Mouse (Mus musculus): ENCODE measurements around the gene Gm10065. TPM values are rescaled to one million over a fixed set of nuclear protein-coding genes. Genes with fewer than 3 reads are reported as not detected.
"Not testable (repeated sequence)": the region's sequence is repeated elsewhere in the genome, so short reads cannot be mapped to it uniquely, and the experiment has no call there.

Gm10065 gene
- polyA plus RNA-seq, 1 experiment from 2014 or later = not detected

GRCm38 (mm10) chr13:21462516-21462915 is 16.7 kb downstream of the Gm10065 start:
- ATAC-seq (ENCODE audit: low FRiP score); H3K4me3 ChIP-seq; H3K27me3 ChIP-seq; H3K27ac ChIP-seq; H3K4me2 ChIP-seq; H3K4me1 ChIP-seq (replicated peaks); H3K9ac ChIP-seq; H3K36me3 ChIP-seq; H3K9me3 ChIP-seq: not testable (repeated sequence)
- 47% methylated on average over 9 of the region's 9 CpGs for WGBS

GRCm38 (mm10) chr13:21456347-21456746 is 22.9 kb downstream of the Gm10065 start:
- Histone ChIP-seq H3K9me3 (no peaks in the 10 kb centered on the region), H3K27me3 (peaks cover 24% of the 10 kb centered on the region), H3K4me3 (no peak overlapping the region), H3K36me3 (0 out of 2 replicates have a peak, but pooled peaks cover 2% of the 10 kb centered on the region), H3K9ac (no peak overlapping the region), H3K4me2 (no peak overlapping the region), H3K4me1 (replicated peaks) (peaks cover 17% of the 10 kb centered on the region), H3K27ac (no peak overlapping the region)
- 13% methylated on average over 4 of the region's 4 CpGs for WGBS
- ATAC-seq (ENCODE audit: low FRiP score) = no peak

GRCm38 (mm10) chr13:21454133-21454532 is 25.1 kb downstream of the Gm10065 start:
- H3K4me3 ChIP-seq = no peak overlapping the region
- peaks cover 21% of the 10 kb centered on the region for H3K4me1 ChIP-seq (replicated peaks)
- H3K27ac ChIP-seq = no peak overlapping the region
- no peak overlapping the region for H3K4me2 ChIP-seq
- 91% methylated on average over 3 of the region's 3 CpGs for WGBS
- no peaks in the 10 kb centered on the region for H3K9me3 ChIP-seq
- peaks cover 8% of the 10 kb centered on the region; the same call in 1 of the 2 replicates for H3K36me3 ChIP-seq
- H3K27me3 ChIP-seq = peaks cover 21% of the 10 kb centered on the region
- ATAC-seq (ENCODE audit: low FRiP score) = no peak
- no peak overlapping the region for H3K9ac ChIP-seq

- Histone ChIP-seq H3K4me3 (peak within 1 kb of the TSS; percentile 75), H3K27me3 (peaks cover 21% of the 10 kb centered on the region), H3K4me1 (replicated peaks) (peaks cover 21% of the 10 kb centered on the region), H3K4me2 (peak within 1 kb of the TSS; percentile 70), H3K9ac (peak within 1 kb of the TSS; percentile 77), H3K9me3 (no peaks in the 10 kb centered on the region), H3K36me3 (peaks cover 15% of the 10 kb centered on the region), H3K27ac (peak within 1 kb of the TSS; percentile 80)
- under 1% methylated on average over 23 of the region's 23 CpGs for WGBS
- ATAC-seq (ENCODE audit: low FRiP score) = peak; percentile 96
These were observed 25.8 kb downstream of the Gm10065 start, which contains the start of gene Zscan26 for GRCm38 (mm10) chr13:21453449-21453848. Zscan26 (minus strand) TSS chr13:21453730.

GRCm38 (mm10) chr13:21453042-21453441 is 26.2 kb downstream of the Gm10065 start:
- no peak for ATAC-seq (ENCODE audit: low FRiP score)
- WGBS = 3% methylated on average over 13 of the region's 13 CpGs

GRCm38 (mm10) chr13:21447856-21448614 is 31.2 kb downstream of the Gm10065 start:
- Histone ChIP-seq H3K27me3 (no peaks in the 10 kb centered on the region), H3K9me3 (no peaks in the 10 kb centered on the region), H3K36me3 (peaks cover 65% of the 10 kb centered on the region), H3K4me2 (no peak overlapping the region), H3K9ac (no peak overlapping the region), H3K27ac (no peak overlapping the region), H3K4me1 (replicated peaks) (peaks cover 21% of the 10 kb centered on the region), H3K4me3 (no peak overlapping the region)
- 88% methylated on average over 16 of the region's 16 CpGs for WGBS
- no peak for ATAC-seq (ENCODE audit: low FRiP score)

More at GRCm38 (mm10) chr13:21453042-21453441, 26.2 kb downstream of the Gm10065 start:
- Histone ChIP-seq H3K4me2 (peak overlapping the region; percentile 70), H3K27ac (peak overlapping the region; percentile 80), H3K36me3 (peaks cover 19% of the 10 kb centered on the region), H3K27me3 (peaks cover 21% of the 10 kb centered on the region), H3K9me3 (no peaks in the 10 kb centered on the region), H3K4me1 (replicated peaks) (peaks cover 21% of the 10 kb centered on the region), H3K9ac (peak overlapping the region; percentile 77), H3K4me3 (peak overlapping the region; percentile 75)

GRCm38 (mm10) chr13:21446796-21447195 is 32.4 kb downstream of the Gm10065 start:
- WGBS = 93% methylated on average over 9 of the region's 9 CpGs

GRCm38 (mm10) chr13:21441207-21441572 is 38.1 kb downstream of the Gm10065 start:
- H3K4me2 ChIP-seq = peak overlapping the region; percentile 81
- H3K4me3 ChIP-seq = peak overlapping the region; percentile 59
- H3K27ac ChIP-seq = peak overlapping the region; percentile 89
- peaks cover 14% of the 10 kb centered on the region for H3K4me1 ChIP-seq (replicated peaks)
- WGBS = 18% methylated on average over 10 of the region's 10 CpGs
- no peaks in the 10 kb centered on the region for H3K27me3 ChIP-seq
- peak; percentile 57 for ATAC-seq (ENCODE audit: low FRiP score)
- H3K9ac ChIP-seq = peak overlapping the region; percentile 81
- no peaks in the 10 kb centered on the region for H3K9me3 ChIP-seq
- peaks cover 34% of the 10 kb centered on the region for H3K36me3 ChIP-seq

More at GRCm38 (mm10) chr13:21446796-21447195, 32.4 kb downstream of the Gm10065 start:
- Histone ChIP-seq H3K36me3 (peaks cover 70% of the 10 kb centered on the region), H3K9ac (no peak overlapping the region), H3K27me3 (no peaks in the 10 kb centered on the region), H3K9me3 (no peaks in the 10 kb centered on the region), H3K4me1 (replicated peaks) (peaks cover 9% of the 10 kb centered on the region), H3K4me3 (no peak overlapping the region), H3K27ac (no peak overlapping the region), H3K4me2 (no peak overlapping the region)
- no peak for ATAC-seq (ENCODE audit: low FRiP score)

GRCm38 (mm10) chr13:21440503-21441206 is 38.6 kb downstream of the Gm10065 start, which contains the start of gene Pgbd1:
Pgbd1 (minus strand) TSS chr13:21441058.
- no peaks in the 10 kb centered on the region for H3K9me3 ChIP-seq
- peak within 1 kb of the TSS; percentile 81 for H3K9ac ChIP-seq
- peaks cover 29% of the 10 kb centered on the region for H3K36me3 ChIP-seq
- H3K27ac ChIP-seq = peak within 1 kb of the TSS; percentile 89
- ATAC-seq (ENCODE audit: low FRiP score) = peak; percentile 97
- no peaks in the 10 kb centered on the region for H3K27me3 ChIP-seq
- H3K4me2 ChIP-seq = peak within 1 kb of the TSS; percentile 81
- H3K4me3 ChIP-seq = peak within 1 kb of the TSS; percentile 59
- H3K4me1 ChIP-seq (replicated peaks) = peaks cover 14% of the 10 kb centered on the region
- 2% methylated on average over 32 of the region's 32 CpGs for WGBS

- peaks cover 5% of the 10 kb centered on the region; the same call in 1 of the 2 replicates for H3K36me3 ChIP-seq
- ATAC-seq (ENCODE audit: low FRiP score) = no peak
- no peak overlapping the region for H3K9ac ChIP-seq
- no peak overlapping the region for H3K4me2 ChIP-seq
- H3K4me1 ChIP-seq (replicated peaks) = peaks cover 8% of the 10 kb centered on the region
- WGBS = 89% methylated on average over 4 of the region's 4 CpGs
- no peak overlapping the region for H3K4me3 ChIP-seq
- H3K27ac ChIP-seq = no peak overlapping the region
- H3K27me3 ChIP-seq = no peaks in the 10 kb centered on the region
- H3K9me3 ChIP-seq = no peaks in the 10 kb centered on the region
These were observed 43.8 kb downstream of the Gm10065 start for GRCm38 (mm10) chr13:21435476-21435875.
